Mouse (Mus musculus) urinary bladder, adult 2 months (tissue): ENCODE results near the gene Cenpj. TPM values are rescaled to one million over a fixed set of nuclear protein-coding genes. Genes with fewer than 3 reads are reported as not detected.

Source experiments
- DNase-seq: peaks from one replicate; pipeline ENCODE4 v3.0.0; 2022; ENCODE audit warnings: low spot score
- polyA plus RNA-seq: library from polyadenylated mRNA; depleted of rRNA; stranded (reverse); fragments of >200 nt; gene quantifications from 2 replicates; pipeline ENCODE4 v1.2.3, GENCODE M21; 2012; rRNA removed

Cenpj gene
- polyA plus RNA-seq: 3.6 and 6.0 TPM in 2 replicates

GRCm38 (mm10) chr14:56575416-56575815, at the start of gene Cenpj, which contains the start of gene Parp4:
TSS of gene Cenpj (minus strand) at chr14:56575425.
TSS of gene Parp4 (plus strand) at chr14:56575619.
- DNase-seq: peak; percentile 82

GRCm38 (mm10) chr14:56620425-56620824, 45.2 kb upstream of the Cenpj start:
- DNase-seq: no peak

- DNase-seq: no peak
Observed at GRCm38 (mm10) chr14:56617470-56617869, 42.2 kb upstream of the Cenpj start.

- no peak for DNase-seq
Observed at GRCm38 (mm10) chr14:56613212-56613611, 38.0 kb upstream of the Cenpj start.

- DNase-seq: no peak
Observed at GRCm38 (mm10) chr14:56605136-56605535, 29.9 kb upstream of the Cenpj start.

- DNase-seq: no peak
Observed at GRCm38 (mm10) chr14:56604438-56604837, 29.2 kb upstream of the Cenpj start.

GRCm38 (mm10) chr14:56602069-56602468, 26.8 kb upstream of the Cenpj start:
- no peak for DNase-seq

GRCm38 (mm10) chr14:56598759-56599158, 23.5 kb upstream of the Cenpj start:
- DNase-seq: no peak

GRCm38 (mm10) chr14:56594811-56595210, 19.6 kb upstream of the Cenpj start:
- DNase-seq: no peak

- no peak for DNase-seq
Observed at GRCm38 (mm10) chr14:56592191-56592590, 17.0 kb upstream of the Cenpj start.

- DNase-seq: no peak
Observed at GRCm38 (mm10) chr14:56582294-56582693, 7.1 kb upstream of the Cenpj start.

GRCm38 (mm10) chr14:56581117-56581516, 5.9 kb upstream of the Cenpj start:
- no peak for DNase-seq

GRCm38 (mm10) chr14:56579011-56579410, 3.8 kb upstream of the Cenpj start:
- DNase-seq: no peak

- DNase-seq: no peak
Observed at GRCm38 (mm10) chr14:56575969-56576901, 1.0 kb upstream of the Cenpj start.

GRCm38 (mm10) chr14:56572546-56572945, 2.7 kb downstream of the Cenpj start:
- no peak for DNase-seq

GRCm38 (mm10) chr14:56571310-56572093, 3.7 kb downstream of the Cenpj start:
- peak; percentile 78 for DNase-seq

GRCm38 (mm10) chr14:56569041-56569440, 6.2 kb downstream of the Cenpj start:
- no peak for DNase-seq

- no peak for DNase-seq
Observed at GRCm38 (mm10) chr14:56567476-56567875, 7.7 kb downstream of the Cenpj start.

GRCm38 (mm10) chr14:56559134-56559533, 16.1 kb downstream of the Cenpj start:
- DNase-seq: no peak

GRCm38 (mm10) chr14:56554716-56555115, 20.5 kb downstream of the Cenpj start:
- no peak for DNase-seq

GRCm38 (mm10) chr14:56553331-56553730, 21.9 kb downstream of the Cenpj start:
- DNase-seq: no peak

GRCm38 (mm10) chr14:56552924-56553323, 22.3 kb downstream of the Cenpj start:
- no peak for DNase-seq

- DNase-seq: no peak
Observed at GRCm38 (mm10) chr14:56550960-56551359, 24.3 kb downstream of the Cenpj start.
